Mouse (Mus musculus): ENCODE data around the gene Ube2v1.

DNA sequence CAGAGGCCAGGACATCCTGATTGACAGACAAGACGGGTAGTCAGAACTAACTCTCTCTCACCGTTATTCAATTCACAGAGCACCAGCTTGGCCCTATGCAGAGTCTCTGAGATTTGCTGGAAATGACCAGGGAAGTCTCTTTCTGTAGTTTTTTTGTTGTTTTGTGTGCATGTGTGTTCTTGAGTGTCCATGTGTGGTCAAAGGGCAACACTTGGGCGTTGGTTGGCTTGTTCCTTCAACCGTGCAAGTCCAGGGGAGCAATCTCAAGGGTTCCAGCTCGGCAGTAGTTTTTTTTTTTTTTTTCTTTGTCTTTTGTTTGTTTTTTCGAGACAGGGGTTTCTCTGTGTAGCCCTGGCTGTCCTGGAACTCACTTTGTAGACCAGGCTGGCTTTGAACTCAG lies 30.8 kb upstream of the Ube2v1 start:
- no peak for TF ChIP-seq CTCF (IDR thresholded peaks at IDR 0.05; ENCODE audit: low read depth)
- no peak for TF ChIP-seq EP300 (IDR thresholded peaks at IDR 0.05; ENCODE audit: low read depth)
